ENCODE assay signal across 8 mouse cellular contexts in the genomic region with DNA sequence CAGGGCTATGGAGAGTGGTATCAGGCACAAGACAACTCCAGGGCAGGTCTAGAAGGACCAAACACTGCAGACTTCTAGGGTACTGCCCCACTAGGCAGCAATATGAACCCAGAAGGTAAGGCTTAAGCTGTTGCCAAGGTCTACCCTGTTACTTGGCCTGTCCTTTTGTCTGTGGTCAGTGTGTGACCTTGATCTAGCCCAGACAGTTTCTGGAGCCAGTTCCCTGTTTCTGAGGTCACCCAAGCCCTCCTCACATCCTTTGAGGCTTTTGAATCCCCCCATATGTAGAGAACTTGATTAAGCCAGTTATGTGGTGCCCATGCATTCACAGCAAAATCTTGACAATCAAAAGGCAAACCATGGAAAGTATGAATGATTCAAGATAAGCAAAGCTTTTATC. TPM values are rescaled to one million over a fixed set of nuclear protein-coding genes. Genes with fewer than 3 reads are reported as not detected.
DNase-seq lines count a peak whose midpoint lies in the region; ATAC-seq lines count a peak whose summit lies in the region.

No protein-coding gene starts in this region.

- peak overlapping the region; percentile 86 for H3K4me2 ChIP-seq in lung, embryonic 16.5 days (ENCODE audit: low read depth, low read length)
- peak overlapping the region; percentile 77 for H3K4me2 ChIP-seq in limb, embryonic 12.5 days
- H3K4me2 ChIP-seq in stomach, embryonic 14.5 days (replicated peaks; ENCODE audit: low read depth, low read length): peak overlapping the region; percentile 58

- peak overlapping the region; percentile 99 for H3K4me3 ChIP-seq in lung, embryonic 16.5 days (ENCODE audit: low read length)
- peak overlapping the region; percentile 74 for H3K4me3 ChIP-seq in erythroblast, embryonic 14.5 days (replicated peaks)
- H3K4me3 ChIP-seq in limb, embryonic 12.5 days (replicated peaks): peak overlapping the region; percentile 94
- peak overlapping the region; percentile 65 for H3K4me3 ChIP-seq in stomach, embryonic 14.5 days (ENCODE audit: low read depth, low read length)

- ATAC-seq in lung, embryonic 16.5 days (ENCODE audit: low read depth): no peak
- no peak for ATAC-seq in limb, embryonic 12.5 days (ENCODE audit: insufficient number of reproducible peaks, insufficient read depth, low FRiP score, low TSS enrichment, low read depth)
- no peak for ATAC-seq in stomach, embryonic 14.5 days (ENCODE audit: insufficient number of reproducible peaks, insufficient read depth, low FRiP score, low read depth)

- H3K9me3 ChIP-seq in lung, embryonic 16.5 days (ENCODE audit: control insufficient read depth, low read length): no peaks in the 10 kb centered on the region
- no peaks in the 10 kb centered on the region for H3K9me3 ChIP-seq in erythroblast, embryonic 14.5 days (ENCODE audit: control insufficient read depth, low read length)
- H3K9me3 ChIP-seq in limb, embryonic 12.5 days: no peaks in the 10 kb centered on the region
- no peaks in the 10 kb centered on the region for H3K9me3 ChIP-seq in stomach, embryonic 14.5 days (ENCODE audit: control insufficient read depth, low read depth, low read length)

- intact Hi-C loops in left cerebral cortex, postnatal 4 days (cut with DNase I): no loop called here

- peaks cover 2% of the 10 kb centered on the region; the same call in 1 of the 2 replicates for H3K36me3 ChIP-seq in lung, embryonic 16.5 days (ENCODE audit: control insufficient read depth, insufficient read depth, low read length)
- H3K36me3 ChIP-seq in erythroblast, embryonic 14.5 days (ENCODE audit: control insufficient read depth): peaks cover 39% of the 10 kb centered on the region
- H3K36me3 ChIP-seq in limb, embryonic 12.5 days: peaks cover 23% of the 10 kb centered on the region; the same call in 1 of the 2 replicates
- H3K36me3 ChIP-seq in stomach, embryonic 14.5 days (ENCODE audit: control insufficient read depth, insufficient read depth, low read length): no peaks in the 10 kb centered on the region

- DNase-seq in lung, postnatal 14 days: no peak
- DNase-seq in left cerebral cortex, adult 8-10 months (ENCODE audit: low spot score in 2 of 2): no peak
- no peak for DNase-seq in gastrocnemius, postnatal 4 days (ENCODE audit: low spot score in 2 of 2)
- no peak for DNase-seq in left cerebral cortex, postnatal 4 days

- no peak overlapping the region for H3K27ac ChIP-seq in lung, embryonic 16.5 days (ENCODE audit: low read length)
- no peak overlapping the region for H3K27ac ChIP-seq in limb, embryonic 12.5 days
- no peak overlapping the region for H3K27ac ChIP-seq in stomach, embryonic 14.5 days (ENCODE audit: low read length)

- no peaks in the 10 kb centered on the region for H3K27me3 ChIP-seq in lung, embryonic 16.5 days (ENCODE audit: control insufficient read depth, insufficient read depth, low read depth, low read length)
- H3K27me3 ChIP-seq in erythroblast, embryonic 14.5 days (ENCODE audit: control insufficient read depth): no peaks in the 10 kb centered on the region
- no peaks in the 10 kb centered on the region for H3K27me3 ChIP-seq in limb, embryonic 12.5 days
- H3K27me3 ChIP-seq in stomach, embryonic 14.5 days (ENCODE audit: control insufficient read depth, insufficient read depth, low read length): no peaks in the 10 kb centered on the region

- H3K9ac ChIP-seq in lung, embryonic 16.5 days (ENCODE audit: low read length): peak overlapping the region; percentile 93
- H3K9ac ChIP-seq in limb, embryonic 12.5 days (replicated peaks): peak overlapping the region; percentile 87
- H3K9ac ChIP-seq in stomach, embryonic 14.5 days (replicated peaks; ENCODE audit: low read depth, low read length): peak overlapping the region; percentile 54

- peaks cover 16% of the 10 kb centered on the region for H3K4me1 ChIP-seq in lung, embryonic 16.5 days (replicated peaks; ENCODE audit: control insufficient read depth, insufficient read depth, low read length)
- peaks cover 39% of the 10 kb centered on the region for H3K4me1 ChIP-seq in erythroblast, embryonic 14.5 days (ENCODE audit: control insufficient read depth)
- peaks cover 20% of the 10 kb centered on the region for H3K4me1 ChIP-seq in limb, embryonic 12.5 days (replicated peaks)
- peaks cover 15% of the 10 kb centered on the region for H3K4me1 ChIP-seq in stomach, embryonic 14.5 days (ENCODE audit: control insufficient read depth, insufficient read depth, low read length)

RNA-seq across cellular contexts. Expression of gene Mapk8ip3, which starts 1.1 kb away (rescaled TPM):
- polyA plus RNA-seq in lung, embryonic 16.5 days (2015; fragmentation: Nextera tagmentation; extraction: Ambion mirVana): 25.6 and 28.9 TPM in 2 replicates
- 5.7 and 7.2 TPM in 2 replicates for polyA plus RNA-seq in erythroblast, embryonic 14.5 days (2012)
- polyA plus RNA-seq in limb, embryonic 12.5 days (2016; fragmentation: Nextera tagmentation; extraction: Ambion mirVana): 45.0 and 46.5 TPM in 2 replicates
- polyA plus RNA-seq in stomach, embryonic 14.5 days (2014; fragmentation: Nextera tagmentation; extraction: Ambion mirVana): 40.9 and 42.9 TPM in 2 replicates
- total RNA-seq in left cerebral cortex, adult 8-10 months (2022): 100 to 1,000 TPM; 348 to 379 (median 363) TPM
- 10 to 100 TPM; 50.0 to 51.1 TPM for total RNA-seq in gastrocnemius, postnatal 4 days (2021)
- 100 to 1,000 TPM; 255 to 270 TPM for total RNA-seq in left cerebral cortex, postnatal 4 days (2021)

RNA-seq across cellular contexts. Expression of gene Jpt2, which starts 24.8 kb away (rescaled TPM):
- 141 and 148 TPM in 2 replicates for polyA plus RNA-seq in lung, embryonic 16.5 days (2015; fragmentation: Nextera tagmentation; extraction: Ambion mirVana)
- 0.83 and 1.0 TPM in 2 replicates for polyA plus RNA-seq in erythroblast, embryonic 14.5 days (2012)
- 265 and 277 TPM in 2 replicates for polyA plus RNA-seq in limb, embryonic 12.5 days (2016; fragmentation: Nextera tagmentation; extraction: Ambion mirVana)
- polyA plus RNA-seq in stomach, embryonic 14.5 days (2014; fragmentation: Nextera tagmentation; extraction: Ambion mirVana): 139 and 150 TPM in 2 replicates
- 1 to 10 TPM; 5.4 to 7.7 (median 7.0) TPM for total RNA-seq in left cerebral cortex, adult 8-10 months (2022)
- total RNA-seq in gastrocnemius, postnatal 4 days (2021): 10 to 100 TPM; 41.7 to 44.3 TPM
- 10 to 100 TPM; 31.5 to 37.2 TPM for total RNA-seq in left cerebral cortex, postnatal 4 days (2021)

RNA-seq across cellular contexts. Expression of gene Nme3, which starts 39.4 kb away (rescaled TPM):
- 74.7 and 74.9 TPM in 2 replicates for polyA plus RNA-seq in lung, embryonic 16.5 days (2015; fragmentation: Nextera tagmentation; extraction: Ambion mirVana)
- polyA plus RNA-seq in erythroblast, embryonic 14.5 days (2012): 14.9 and 16.7 TPM in 2 replicates
- polyA plus RNA-seq in limb, embryonic 12.5 days (2016; fragmentation: Nextera tagmentation; extraction: Ambion mirVana): 46.2 and 46.5 TPM in 2 replicates
- polyA plus RNA-seq in stomach, embryonic 14.5 days (2014; fragmentation: Nextera tagmentation; extraction: Ambion mirVana): 72.7 and 76.7 TPM in 2 replicates
- total RNA-seq in left cerebral cortex, adult 8-10 months (2022): 10 to 100 TPM; 43.5 to 59.7 (median 55.1) TPM
- 10 to 100 TPM; 10.3 to 14.5 TPM for total RNA-seq in gastrocnemius, postnatal 4 days (2021)
- 10 to 100 TPM; 38.7 to 43.0 TPM for total RNA-seq in left cerebral cortex, postnatal 4 days (2021)

RNA-seq across cellular contexts. Expression of gene Mrps34, which starts 40.8 kb away (rescaled TPM):
- 82.8 and 89.0 TPM in 2 replicates for polyA plus RNA-seq in lung, embryonic 16.5 days (2015; fragmentation: Nextera tagmentation; extraction: Ambion mirVana)
- polyA plus RNA-seq in erythroblast, embryonic 14.5 days (2012): 6.4 and 7.5 TPM in 2 replicates
- 89.5 and 94.8 TPM in 2 replicates for polyA plus RNA-seq in limb, embryonic 12.5 days (2016; fragmentation: Nextera tagmentation; extraction: Ambion mirVana)
- polyA plus RNA-seq in stomach, embryonic 14.5 days (2014; fragmentation: Nextera tagmentation; extraction: Ambion mirVana): 84.7 and 85.6 TPM in 2 replicates
- 10 to 100 TPM; 65.0 to 73.3 (median 69.1) TPM for total RNA-seq in left cerebral cortex, adult 8-10 months (2022)
- total RNA-seq in gastrocnemius, postnatal 4 days (2021): 10 to 100 TPM; 93.0 to 94.7 TPM
- total RNA-seq in left cerebral cortex, postnatal 4 days (2021): 10 to 100 TPM; 48.9 to 50.0 TPM

RNA-seq across cellular contexts. Expression of gene Eme2, which starts 40.8 kb away (rescaled TPM):
- polyA plus RNA-seq in lung, embryonic 16.5 days (2015; fragmentation: Nextera tagmentation; extraction: Ambion mirVana): 28.4 and 29.1 TPM in 2 replicates
- polyA plus RNA-seq in erythroblast, embryonic 14.5 days (2012): 1.7 and 1.8 TPM in 2 replicates
- 32.8 and 47.1 TPM in 2 replicates for polyA plus RNA-seq in limb, embryonic 12.5 days (2016; fragmentation: Nextera tagmentation; extraction: Ambion mirVana)
- 18.9 and 27.8 TPM in 2 replicates for polyA plus RNA-seq in stomach, embryonic 14.5 days (2014; fragmentation: Nextera tagmentation; extraction: Ambion mirVana)
- 10 to 100 TPM; 44.3 to 57.5 (median 48.6) TPM for total RNA-seq in left cerebral cortex, adult 8-10 months (2022)
- 10 to 100 TPM; 27.8 to 28.0 TPM for total RNA-seq in gastrocnemius, postnatal 4 days (2021)
- 10 to 100 TPM; 36.2 to 36.4 TPM for total RNA-seq in left cerebral cortex, postnatal 4 days (2021)

Comparison
In these comparisons a context has a peak if more than half of its experiments do, and no peak if none do; other contexts are left out.
1. RNA of gene Jpt2, which starts 24.8 kb away (polyA plus RNA-seq): 265 to 277 TPM in limb, embryonic 12.5 days, 139 to 150 TPM in stomach, embryonic 14.5 days and 141 to 148 TPM in lung, embryonic 16.5 days; 0.83 to 1.0 TPM in erythroblast, embryonic 14.5 days; every median in the first group is over 10 times any median in the second.
2. Peak in every context shown above with its lines, with median percentiles within 50 percentile points of each other: H3K4me2 ChIP-seq, H3K4me3 ChIP-seq and H3K9ac ChIP-seq.